Mouse (Mus musculus) testis, adult 2 months (tissue): ENCODE measurements at regions not wholly inside any gene's neighbourhood (a gene's known extent, or its start where the extent isn't known, plus 50 kb on each side); places are given as distances from the start of the nearest gene placed in this dataset.

Experiments
- CTCF ChIP-seq: fragments of 200-500 bp; IDR thresholded peaks from 2 replicates; pipeline ENCODE4 v1.5.1; 2012; ENCODE audit warnings: low read depth, mild to moderate bottlenecking, inconsistent platforms, low read length, moderate library complexity; ENCODE audit not compliant: control insufficient read depth, insufficient read depth, insufficient replicate concordance
- POLR2A ChIP-seq: fragments of 200-500 bp; IDR thresholded peaks from 2 replicates; pipeline ENCODE4 v1.6.1; 2012; ENCODE audit warnings: low read depth, mild to moderate bottlenecking, inconsistent platforms, low read length, moderate library complexity; ENCODE audit not compliant: control insufficient read depth

- TF ChIP-seq CTCF: no peak
- TF ChIP-seq POLR2A: no peak
Observed at GRCm38 (mm10) chr4:55984026-55984425, 451.8 kb upstream of the Klf4 start.
